Mouse (Mus musculus): ENCODE data around the gene 4931428F04Rik. TPM values are rescaled to one million over a fixed set of nuclear protein-coding genes. Genes with fewer than 3 reads are reported as not detected.

Gene 4931428F04Rik
- polyA plus RNA-seq, 1 experiment from 2014 or later = 15.6 TPM

DNA sequence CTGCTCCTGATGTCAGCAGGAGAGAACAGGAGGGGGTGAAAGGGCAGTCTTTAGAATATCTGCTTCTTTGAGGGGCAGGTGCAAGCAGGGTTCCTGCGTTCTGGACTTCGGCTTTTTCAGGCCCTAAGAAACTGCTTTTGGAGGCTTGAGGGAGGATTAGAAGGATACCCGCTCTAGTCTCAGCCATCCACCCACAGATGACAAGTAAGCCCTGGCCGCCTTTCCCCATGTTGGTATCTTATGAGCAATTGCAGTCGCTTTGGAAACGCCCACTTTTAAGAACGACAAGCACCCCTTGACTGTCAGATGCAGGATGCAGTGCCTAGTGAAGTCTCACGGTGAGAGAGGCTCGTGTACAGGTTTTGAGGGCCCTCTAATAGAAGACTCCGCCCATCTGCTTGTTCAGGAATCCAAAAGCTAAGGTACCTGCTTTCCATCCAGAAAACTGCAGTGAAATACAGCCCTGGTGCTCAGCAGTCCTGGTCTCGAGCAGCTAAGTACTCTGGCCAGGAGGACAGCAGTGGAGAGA is 29.1 kb upstream of the 4931428F04Rik start:
- no peaks in the 10 kb centered on the region for H3K9me3 ChIP-seq
- ATAC-seq (ENCODE audit: insufficient number of reproducible peaks, insufficient read depth, low FRiP score, low TSS enrichment, low read depth) = no peak
- no peak overlapping the region for H3K4me2 ChIP-seq
- no peak overlapping the region for H3K4me3 ChIP-seq (replicated peaks)
- H3K36me3 ChIP-seq = peaks cover 78% of the 10 kb centered on the region
- H3K27ac ChIP-seq = no peak overlapping the region
- no peaks in the 10 kb centered on the region for H3K27me3 ChIP-seq
- H3K9ac ChIP-seq (replicated peaks) = no peak overlapping the region
- 83% methylated on average over 11 of the region's 11 CpGs for WGBS
- no peaks in the 10 kb centered on the region for H3K4me1 ChIP-seq (replicated peaks)

DNA sequence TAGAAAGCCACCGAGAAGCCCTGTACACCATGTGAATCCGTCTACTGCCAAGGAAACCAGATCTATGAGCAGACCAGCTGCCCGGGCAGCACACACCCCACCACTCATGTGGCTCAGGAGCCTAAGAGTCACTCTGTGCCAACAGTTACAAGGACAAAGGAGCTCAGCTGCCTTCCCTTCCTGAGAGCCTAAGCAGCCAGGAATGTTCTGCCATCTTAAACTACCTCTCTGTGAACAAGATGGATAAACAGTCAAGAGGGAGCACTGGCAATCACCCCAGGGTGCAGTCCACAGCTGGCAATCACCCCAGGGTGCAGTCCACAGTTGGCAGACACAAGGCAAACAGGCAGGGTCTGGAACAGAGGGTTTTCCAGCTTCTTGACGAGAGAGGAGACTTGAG is 28.3 kb upstream of the 4931428F04Rik start:
- Histone ChIP-seq H3K27ac (no peak overlapping the region), H3K36me3 (peaks cover 78% of the 10 kb centered on the region), H3K4me1 (replicated peaks) (no peaks in the 10 kb centered on the region), H3K4me3 (replicated peaks) (no peak overlapping the region), H3K27me3 (no peaks in the 10 kb centered on the region), H3K9me3 (no peaks in the 10 kb centered on the region), H3K4me2 (no peak overlapping the region), H3K9ac (replicated peaks) (no peak overlapping the region)
- WGBS = 87% methylated on average over 4 of the region's 4 CpGs
- ATAC-seq (ENCODE audit: insufficient number of reproducible peaks, insufficient read depth, low FRiP score, low TSS enrichment, low read depth) = no peak

DNA sequence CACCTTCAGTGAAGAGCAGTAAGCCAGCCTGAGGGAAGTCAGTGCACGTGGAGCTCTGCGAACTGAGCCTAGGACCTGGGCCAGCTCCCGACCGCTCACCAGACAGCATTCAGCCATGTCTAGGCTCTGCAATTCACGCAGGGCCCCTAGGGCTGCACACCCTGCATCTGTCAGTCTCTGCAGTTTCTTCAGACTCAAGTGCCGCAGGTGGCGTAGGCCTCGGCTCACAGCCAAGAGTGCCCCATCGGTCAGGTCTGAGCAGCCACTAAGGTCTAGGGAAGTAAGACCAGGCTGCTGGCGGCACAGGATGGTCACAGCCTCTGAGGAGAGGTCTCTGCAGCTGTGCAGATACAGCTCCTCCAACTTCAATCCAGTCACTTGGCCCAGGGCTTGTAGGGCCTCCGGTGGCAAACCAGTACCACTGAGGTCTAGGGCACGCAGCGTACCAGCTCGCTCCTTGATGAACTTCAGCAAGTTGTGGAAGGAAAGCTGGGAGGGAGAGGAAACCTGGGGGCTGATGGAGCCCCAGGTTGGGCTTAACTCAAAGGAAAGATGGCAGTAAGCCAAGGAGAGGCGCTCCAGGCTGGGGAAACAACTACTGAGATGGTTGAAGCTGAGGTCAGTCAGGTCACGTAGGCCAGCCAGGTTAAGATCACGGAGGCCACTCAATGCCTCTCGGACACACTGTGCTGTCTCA is 25.6 kb upstream of the 4931428F04Rik start:
- Histone ChIP-seq H3K4me3 (replicated peaks) (no peak overlapping the region), H3K27me3 (no peaks in the 10 kb centered on the region), H3K4me2 (no peak overlapping the region), H3K9ac (replicated peaks) (no peak overlapping the region), H3K36me3 (peaks cover 95% of the 10 kb centered on the region), H3K9me3 (no peaks in the 10 kb centered on the region), H3K4me1 (replicated peaks) (no peaks in the 10 kb centered on the region), H3K27ac (no peak overlapping the region)
- ATAC-seq (ENCODE audit: insufficient number of reproducible peaks, insufficient read depth, low FRiP score, low TSS enrichment, low read depth) = no peak
- WGBS = 92% methylated on average over 18 of the region's 18 CpGs

DNA sequence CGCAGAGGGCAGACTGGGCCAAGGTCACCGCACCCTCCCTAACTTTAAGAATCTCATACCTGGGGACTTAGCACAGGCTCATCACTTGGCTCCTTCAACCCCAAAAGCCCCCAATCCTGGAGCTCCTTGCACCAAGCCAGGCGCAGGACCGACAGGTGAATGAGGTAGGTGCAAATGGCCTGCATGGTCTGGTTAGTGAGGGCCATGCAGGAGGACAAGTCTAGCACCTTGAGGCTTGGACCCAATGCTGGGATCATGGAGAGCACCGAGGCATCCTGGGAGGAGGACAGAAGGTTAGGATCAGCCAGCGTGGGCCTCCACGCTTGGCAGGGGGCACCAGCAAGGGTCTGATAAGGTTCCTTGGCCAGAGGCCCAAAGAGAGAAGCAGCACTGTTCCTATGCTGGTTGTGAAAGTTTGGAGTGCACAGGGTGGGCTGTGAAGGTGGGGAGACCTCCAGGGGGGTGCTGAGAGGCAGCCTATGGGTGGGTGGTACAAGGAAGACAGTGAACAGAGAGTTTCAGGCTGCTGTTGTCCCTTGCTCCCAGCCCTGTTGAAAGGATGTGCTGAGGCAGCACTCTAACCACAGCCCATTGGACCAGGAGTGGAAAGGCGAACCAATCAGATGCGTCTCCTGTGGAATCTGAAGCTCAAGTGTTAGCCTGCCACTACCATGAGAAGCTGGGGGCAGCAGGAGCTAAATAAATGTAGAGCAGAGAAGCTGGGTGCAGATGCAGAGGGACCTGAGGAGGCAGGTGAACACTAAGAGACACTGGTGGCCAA is 24.1 kb upstream of the 4931428F04Rik start:
- Histone ChIP-seq H3K9ac (replicated peaks) (no peak overlapping the region), H3K27ac (no peak overlapping the region), H3K4me3 (replicated peaks) (no peak overlapping the region), H3K9me3 (no peaks in the 10 kb centered on the region), H3K4me1 (replicated peaks) (no peaks in the 10 kb centered on the region), H3K4me2 (no peak overlapping the region), H3K27me3 (no peaks in the 10 kb centered on the region), H3K36me3 (peaks cover 96% of the 10 kb centered on the region)
- no peak for ATAC-seq (ENCODE audit: insufficient number of reproducible peaks, insufficient read depth, low FRiP score, low TSS enrichment, low read depth)
- 77% methylated on average over 9 of the region's 9 CpGs for WGBS

DNA sequence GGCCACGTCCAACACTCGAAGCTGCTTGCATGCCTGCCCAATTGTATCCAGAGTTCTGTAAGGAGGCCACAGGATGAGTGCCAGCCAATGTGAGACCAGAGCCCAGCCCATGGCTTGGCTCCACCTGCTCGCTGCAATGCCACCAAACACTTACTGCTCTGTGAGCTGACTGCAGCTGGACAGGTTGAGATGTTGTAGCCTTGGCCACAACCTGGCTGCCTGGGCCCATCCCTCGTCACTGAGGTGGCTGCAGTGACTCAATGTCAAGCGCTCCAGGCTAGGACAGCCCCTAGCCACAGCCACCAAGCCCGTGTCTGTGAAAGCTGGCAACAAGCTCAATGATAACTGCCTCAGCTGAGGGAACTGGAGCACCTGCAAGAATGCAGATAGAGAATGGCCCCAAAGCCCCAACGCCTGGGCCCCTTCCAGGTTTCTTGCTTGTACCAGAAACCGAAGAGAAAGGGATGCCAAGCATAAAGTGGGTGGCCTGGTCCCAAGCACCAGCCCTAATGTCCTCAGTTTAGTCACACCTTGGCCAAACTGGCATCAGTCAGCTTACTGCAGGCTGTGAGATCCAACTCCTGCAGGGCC is 23.3 kb upstream of the 4931428F04Rik start:
- H3K9me3 ChIP-seq = no peaks in the 10 kb centered on the region
- peaks cover 96% of the 10 kb centered on the region for H3K36me3 ChIP-seq
- 89% methylated on average over 8 of the region's 8 CpGs for WGBS
- H3K27ac ChIP-seq = no peak overlapping the region
- H3K4me2 ChIP-seq = no peak overlapping the region
- no peak overlapping the region for H3K9ac ChIP-seq (replicated peaks)
- no peak for ATAC-seq (ENCODE audit: insufficient number of reproducible peaks, insufficient read depth, low FRiP score, low TSS enrichment, low read depth)
- no peaks in the 10 kb centered on the region for H3K4me1 ChIP-seq (replicated peaks)
- H3K27me3 ChIP-seq = no peaks in the 10 kb centered on the region
- no peak overlapping the region for H3K4me3 ChIP-seq (replicated peaks)

DNA sequence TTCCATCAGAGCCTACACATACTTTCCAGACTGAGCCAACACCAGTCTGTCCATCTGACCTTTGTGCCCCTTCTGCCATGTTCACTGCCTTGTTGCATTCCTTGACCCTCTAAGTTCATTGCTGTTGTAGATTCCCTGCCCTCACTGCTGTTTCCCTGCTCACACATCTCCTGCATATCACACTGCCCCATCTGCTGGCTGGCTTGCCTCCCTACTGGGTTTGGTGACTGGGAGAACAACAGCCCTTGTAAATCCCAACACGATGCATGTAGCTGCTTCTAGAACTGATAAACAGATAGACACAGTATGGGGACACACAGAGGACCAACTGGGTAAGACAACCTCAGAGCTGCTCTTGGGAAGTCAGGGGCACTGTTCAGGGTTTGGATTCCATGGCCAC is 22.1 kb upstream of the 4931428F04Rik start:
- no peak for ATAC-seq (ENCODE audit: insufficient number of reproducible peaks, insufficient read depth, low FRiP score, low TSS enrichment, low read depth)
- H3K4me3 ChIP-seq (replicated peaks) = no peak overlapping the region
- no peaks in the 10 kb centered on the region for H3K27me3 ChIP-seq
- H3K4me1 ChIP-seq (replicated peaks) = no peaks in the 10 kb centered on the region
- no peak overlapping the region for H3K9ac ChIP-seq (replicated peaks)
- 86% methylated on average over 1 of the region's 1 CpGs for WGBS
- peaks cover 98% of the 10 kb centered on the region for H3K36me3 ChIP-seq
- H3K27ac ChIP-seq = no peak overlapping the region
- no peak overlapping the region for H3K4me2 ChIP-seq
- H3K9me3 ChIP-seq = no peaks in the 10 kb centered on the region

DNA sequence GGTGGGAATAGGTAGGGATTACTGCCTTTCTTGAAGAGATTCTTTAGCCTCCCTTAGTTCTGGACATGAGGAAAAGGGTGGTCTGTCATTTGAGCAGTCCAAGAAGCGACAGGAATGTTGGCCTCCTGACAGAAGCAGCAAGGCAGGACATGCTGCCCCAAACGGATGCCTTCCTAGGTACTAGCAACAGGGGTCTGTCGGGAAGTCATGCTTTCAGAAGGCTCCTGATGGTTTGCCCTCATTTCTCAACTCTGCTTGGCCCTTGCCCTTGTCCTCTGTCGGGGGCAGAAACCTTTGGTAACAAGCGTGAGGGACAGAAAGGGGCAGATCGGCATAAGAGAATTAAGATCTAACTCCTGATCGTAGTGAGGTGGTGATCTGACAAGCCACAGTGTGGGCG is 20.5 kb upstream of the 4931428F04Rik start:
- H3K4me1 ChIP-seq (replicated peaks) = peaks cover 15% of the 10 kb centered on the region
- no peak overlapping the region for H3K9ac ChIP-seq (replicated peaks)
- WGBS = 85% methylated on average over 8 of the region's 8 CpGs
- H3K4me2 ChIP-seq = no peak overlapping the region
- H3K27me3 ChIP-seq = no peaks in the 10 kb centered on the region
- ATAC-seq (ENCODE audit: insufficient number of reproducible peaks, insufficient read depth, low FRiP score, low TSS enrichment, low read depth) = no peak
- H3K36me3 ChIP-seq = peaks cover 83% of the 10 kb centered on the region
- H3K9me3 ChIP-seq = no peaks in the 10 kb centered on the region
- H3K27ac ChIP-seq = no peak overlapping the region
- H3K4me3 ChIP-seq (replicated peaks) = no peak overlapping the region

DNA sequence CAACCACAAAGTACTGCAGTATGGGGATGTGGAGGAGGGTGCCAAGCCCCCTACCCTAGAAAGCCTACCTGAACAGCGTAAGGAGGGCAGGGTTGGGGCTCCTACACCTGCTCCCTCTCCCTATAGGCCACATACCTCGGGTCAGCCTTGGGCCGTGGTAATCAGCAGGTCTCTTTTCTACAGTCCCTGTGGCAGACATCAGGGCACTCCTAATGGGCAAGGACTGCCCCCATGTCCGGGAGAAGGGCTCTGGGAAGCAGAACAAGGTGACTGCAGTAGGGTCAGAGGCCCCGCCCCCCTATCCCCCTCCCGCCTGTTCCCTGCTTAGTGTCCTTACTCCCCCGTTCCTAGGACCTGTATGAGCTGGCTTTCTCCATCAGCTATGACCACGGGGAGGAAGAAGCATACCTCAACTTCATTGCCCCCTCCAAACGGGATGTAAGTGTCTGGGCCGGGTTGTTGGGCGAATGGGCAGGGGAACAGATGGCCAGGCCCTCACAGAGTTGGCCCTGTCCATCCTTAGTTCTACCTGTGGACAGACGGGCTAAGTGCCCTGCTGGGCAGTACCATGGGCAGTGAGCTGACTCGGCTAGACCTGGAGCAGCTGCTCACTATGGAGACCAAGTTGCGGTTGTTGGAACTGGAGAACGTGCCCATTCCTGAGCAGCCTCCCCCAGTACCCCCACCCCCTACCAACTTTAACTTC is 19.6 kb upstream of the 4931428F04Rik start:
- H3K9ac ChIP-seq (replicated peaks) = no peak overlapping the region
- no peak for ATAC-seq (ENCODE audit: insufficient number of reproducible peaks, insufficient read depth, low FRiP score, low TSS enrichment, low read depth)
- H3K27ac ChIP-seq = no peak overlapping the region
- H3K4me1 ChIP-seq (replicated peaks) = peaks cover 21% of the 10 kb centered on the region
- no peaks in the 10 kb centered on the region for H3K9me3 ChIP-seq
- peaks cover 82% of the 10 kb centered on the region for H3K36me3 ChIP-seq
- WGBS = 81% methylated on average over 15 of the region's 15 CpGs
- no peaks in the 10 kb centered on the region for H3K27me3 ChIP-seq
- no peak overlapping the region for H3K4me2 ChIP-seq
- no peak overlapping the region for H3K4me3 ChIP-seq (replicated peaks)

DNA sequence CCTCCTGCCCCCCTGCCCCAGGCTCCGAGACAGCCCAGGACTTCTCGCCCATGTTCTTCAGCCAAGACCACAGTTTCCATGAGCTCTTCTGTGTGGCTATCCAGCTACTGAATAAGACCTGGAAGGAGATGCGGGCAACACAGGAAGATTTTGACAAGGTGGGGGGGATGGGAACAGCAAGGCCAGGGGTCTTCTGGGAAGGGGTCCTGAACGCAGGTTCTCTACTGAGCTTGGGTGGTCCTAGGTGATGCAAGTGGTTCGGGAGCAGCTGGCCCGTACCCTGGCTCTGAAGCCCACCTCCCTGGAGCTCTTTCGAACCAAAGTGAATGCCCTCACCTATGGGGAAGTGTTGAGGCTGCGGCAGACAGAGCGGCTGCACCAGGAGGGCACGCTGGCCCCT is 18.8 kb upstream of the 4931428F04Rik start:
- no peak overlapping the region for H3K4me2 ChIP-seq
- no peak overlapping the region for H3K9ac ChIP-seq (replicated peaks)
- H3K4me1 ChIP-seq (replicated peaks) = peaks cover 21% of the 10 kb centered on the region
- WGBS = 95% methylated on average over 10 of the region's 10 CpGs
- H3K9me3 ChIP-seq = no peaks in the 10 kb centered on the region
- no peak overlapping the region for H3K27ac ChIP-seq
- ATAC-seq (ENCODE audit: insufficient number of reproducible peaks, insufficient read depth, low FRiP score, low TSS enrichment, low read depth) = no peak
- no peaks in the 10 kb centered on the region for H3K27me3 ChIP-seq
- H3K36me3 ChIP-seq = peaks cover 82% of the 10 kb centered on the region
- no peak overlapping the region for H3K4me3 ChIP-seq (replicated peaks)

DNA sequence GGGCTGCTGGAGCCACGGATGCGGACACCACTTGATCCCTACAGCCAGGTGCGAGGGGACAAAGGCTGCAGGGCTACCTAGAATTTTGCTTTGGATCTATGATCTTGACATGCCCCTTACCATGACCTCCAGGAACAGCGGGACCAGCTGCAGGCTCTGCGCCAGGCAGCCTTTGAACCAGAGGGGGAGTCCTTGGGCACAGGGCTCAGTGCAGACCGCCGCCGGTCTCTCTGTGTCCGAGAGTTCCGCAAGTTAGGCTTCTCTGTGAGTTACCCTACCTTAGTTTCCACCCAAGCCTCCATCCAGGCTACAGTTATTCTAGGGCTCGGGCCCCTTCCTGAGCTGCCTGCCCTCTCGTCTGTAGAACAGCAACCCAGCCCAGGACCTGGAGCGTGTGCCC is 18.0 kb upstream of the 4931428F04Rik start:
- no peak for ATAC-seq (ENCODE audit: insufficient number of reproducible peaks, insufficient read depth, low FRiP score, low TSS enrichment, low read depth)

More for the DNA sequence above, 18.0 kb upstream of the 4931428F04Rik start:
- Histone ChIP-seq H3K4me3 (replicated peaks) (no peak overlapping the region), H3K36me3 (peaks cover 82% of the 10 kb centered on the region), H3K27me3 (no peaks in the 10 kb centered on the region), H3K9me3 (no peaks in the 10 kb centered on the region), H3K9ac (replicated peaks) (no peak overlapping the region), H3K4me1 (replicated peaks) (peaks cover 21% of the 10 kb centered on the region), H3K4me2 (no peak overlapping the region), H3K27ac (no peak overlapping the region)
- 96% methylated on average over 13 of the region's 13 CpGs for WGBS
